Mouse (Mus musculus): Measurements from ENCODE around the gene R3hdml. TPM values are rescaled to one million over a fixed set of nuclear protein-coding genes. Genes with fewer than 3 reads are reported as not detected.

The R3hdml gene
- polyA plus RNA-seq, 1 experiment from 2014 or later = 0.16 TPM

- peak overlapping the region; percentile 47 for H3K27ac ChIP-seq (ENCODE audit: low read depth)
- peak; percentile 56 for ATAC-seq (replicated peaks; ENCODE audit: low FRiP score, low TSS enrichment, low read depth)
Observed at GRCm38 (mm10) chr2:163534958-163535524, 42.9 kb downstream of the R3hdml start.

DNA sequence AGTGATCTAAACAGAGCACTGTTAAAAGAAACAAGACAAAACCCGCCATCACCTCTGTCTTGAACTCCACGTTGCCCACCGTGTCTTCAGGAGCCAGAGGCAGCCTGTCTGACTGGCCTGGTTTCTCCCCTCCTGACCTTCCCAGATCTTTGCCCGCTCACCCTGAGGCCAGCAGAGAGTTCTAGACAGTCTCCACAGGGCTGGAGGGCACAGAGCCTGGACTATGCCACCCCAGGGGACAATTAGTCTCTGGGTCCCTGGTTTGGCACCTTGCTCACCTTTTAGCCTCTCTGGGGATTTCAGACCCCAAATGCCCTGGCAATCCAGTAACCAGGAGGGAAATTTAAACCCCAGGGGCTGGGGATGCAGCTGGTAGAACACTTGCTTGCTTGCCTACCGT is 45.3 kb downstream of the R3hdml start:
- no peak for ATAC-seq (replicated peaks; ENCODE audit: low FRiP score, low TSS enrichment, low read depth)
- peaks cover 3% of the 10 kb centered on the region; the same call in 1 of the 2 replicates for H3K4me1 ChIP-seq (replicated peaks; ENCODE audit: control insufficient read depth, insufficient read depth, low read length)
- H3K27ac ChIP-seq (ENCODE audit: low read depth) = no peak overlapping the region
- H3K4me2 ChIP-seq (ENCODE audit: low read length) = no peak overlapping the region
- no peaks in the 10 kb centered on the region for H3K9me3 ChIP-seq (ENCODE audit: control insufficient read depth, low read length)
- no peak for DNase-seq (ENCODE audit: low spot score)
- no peaks in the 10 kb centered on the region for H3K36me3 ChIP-seq (ENCODE audit: control insufficient read depth, insufficient read depth, low read length)
- no peak overlapping the region for H3K9ac ChIP-seq (ENCODE audit: low read length)
- no peaks in the 10 kb centered on the region for H3K27me3 ChIP-seq (replicated peaks; ENCODE audit: control insufficient read depth, insufficient read depth, low read length)
- no peak overlapping the region for H3K4me3 ChIP-seq (ENCODE audit: low read depth, low read length)
- WGBS = 82% methylated on average over 5 of the region's 5 CpGs

More at GRCm38 (mm10) chr2:163534958-163535524, 42.9 kb downstream of the R3hdml start:
- peak overlapping the region; percentile 23; the same call in 1 of the 2 replicates for H3K4me3 ChIP-seq (ENCODE audit: low read depth, low read length)
- WGBS = 8% methylated on average over 22 of the region's 22 CpGs
- no peaks in the 10 kb centered on the region for H3K36me3 ChIP-seq (ENCODE audit: control insufficient read depth, insufficient read depth, low read length)
- no peaks in the 10 kb centered on the region for H3K9me3 ChIP-seq (ENCODE audit: control insufficient read depth, low read length)
- peak; percentile 96 for DNase-seq (ENCODE audit: low spot score)
- no peaks in the 10 kb centered on the region for H3K27me3 ChIP-seq (replicated peaks; ENCODE audit: control insufficient read depth, insufficient read depth, low read length)
- peak overlapping the region; percentile 29; the same call in 1 of the 2 replicates for H3K9ac ChIP-seq (ENCODE audit: low read length)
- H3K4me2 ChIP-seq (ENCODE audit: low read length) = peak overlapping the region; percentile 55
- peaks cover 3% of the 10 kb centered on the region; the same call in 1 of the 2 replicates for H3K4me1 ChIP-seq (replicated peaks; ENCODE audit: control insufficient read depth, insufficient read depth, low read length)

- WGBS = 82% methylated on average over 2 of the region's 2 CpGs
- ATAC-seq (replicated peaks; ENCODE audit: low FRiP score, low TSS enrichment, low read depth) = no peak
Observed at GRCm38 (mm10) chr2:163538410-163538809, 46.3 kb downstream of the R3hdml start.

GRCm38 (mm10) chr2:163539321-163540040 is 47.4 kb downstream of the R3hdml start:
- DNase-seq (ENCODE audit: low spot score) (no peak), ATAC-seq (replicated peaks; ENCODE audit: low FRiP score, low TSS enrichment, low read depth) (no peak)
- Histone ChIP-seq H3K27me3 (replicated peaks; ENCODE audit: control insufficient read depth, insufficient read depth, low read length) (no peaks in the 10 kb centered on the region), H3K4me3 (ENCODE audit: low read depth, low read length) (no peak overlapping the region), H3K27ac (ENCODE audit: low read depth) (no peak overlapping the region), H3K9me3 (ENCODE audit: control insufficient read depth, low read length) (no peaks in the 10 kb centered on the region), H3K36me3 (ENCODE audit: control insufficient read depth, insufficient read depth, low read length) (0 out of 2 replicates have a peak, but pooled peaks cover 3% of the 10 kb centered on the region), H3K4me2 (ENCODE audit: low read length) (no peak overlapping the region), H3K9ac (ENCODE audit: low read length) (no peak overlapping the region), H3K4me1 (replicated peaks; ENCODE audit: control insufficient read depth, insufficient read depth, low read length) (peaks cover 3% of the 10 kb centered on the region; the same call in 1 of the 2 replicates)
- WGBS = 59% methylated on average over 13 of the region's 13 CpGs

More at GRCm38 (mm10) chr2:163538410-163538809, 46.3 kb downstream of the R3hdml start:
- H3K4me3 ChIP-seq (ENCODE audit: low read depth, low read length) = no peak overlapping the region
- no peaks in the 10 kb centered on the region for H3K27me3 ChIP-seq (replicated peaks; ENCODE audit: control insufficient read depth, insufficient read depth, low read length)
- peaks cover 3% of the 10 kb centered on the region; the same call in 1 of the 2 replicates for H3K4me1 ChIP-seq (replicated peaks; ENCODE audit: control insufficient read depth, insufficient read depth, low read length)
- DNase-seq (ENCODE audit: low spot score) = no peak
- no peak overlapping the region for H3K9ac ChIP-seq (ENCODE audit: low read length)
- no peak overlapping the region for H3K27ac ChIP-seq (ENCODE audit: low read depth)
- H3K4me2 ChIP-seq (ENCODE audit: low read length) = no peak overlapping the region
- no peaks in the 10 kb centered on the region for H3K9me3 ChIP-seq (ENCODE audit: control insufficient read depth, low read length)
- H3K36me3 ChIP-seq (ENCODE audit: control insufficient read depth, insufficient read depth, low read length) = 0 out of 2 replicates have a peak, but pooled peaks cover 3% of the 10 kb centered on the region

DNA sequence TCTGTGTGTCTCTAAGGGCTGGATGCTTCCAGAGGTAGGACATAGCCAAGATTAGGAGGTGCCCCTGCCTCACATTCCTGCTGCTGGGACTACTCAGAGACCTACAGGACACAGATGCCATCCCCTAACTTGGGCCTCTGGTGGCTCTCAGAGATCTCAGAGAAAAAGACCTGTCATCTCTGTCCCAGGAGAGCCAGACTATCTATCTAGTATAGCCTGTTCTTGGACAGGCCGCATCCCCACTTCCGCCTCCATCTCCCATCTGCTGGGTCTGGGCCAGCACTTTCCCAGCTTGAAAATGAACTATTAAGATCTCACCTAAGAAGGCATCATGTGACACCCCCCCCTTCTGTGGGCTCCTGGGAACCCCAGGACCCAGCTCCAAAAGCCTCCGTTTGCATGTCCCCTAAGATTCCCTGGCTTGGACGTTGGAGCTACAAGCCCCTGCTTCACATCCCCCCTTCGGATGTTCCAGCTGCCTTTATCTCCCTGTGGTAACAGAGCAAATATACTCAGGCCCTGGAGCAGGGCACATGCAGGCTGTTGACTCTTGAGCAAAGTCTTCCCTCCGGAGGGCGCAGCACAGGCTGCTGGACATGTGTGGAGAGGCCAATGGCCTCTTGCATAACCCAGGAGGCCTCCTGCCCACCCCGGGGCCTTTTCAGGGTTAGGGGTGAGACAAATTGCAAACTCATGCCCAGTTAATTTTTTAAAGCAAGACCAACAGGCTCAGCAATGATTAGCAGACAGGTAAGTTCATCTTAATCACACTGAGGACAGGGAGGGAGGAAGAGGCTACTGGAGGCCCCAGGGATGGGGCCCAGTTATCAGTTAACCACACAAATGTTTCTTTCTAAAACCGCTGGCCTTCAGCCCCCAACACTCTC is 48.4 kb downstream of the R3hdml start:
- 60% methylated on average over 9 of the region's 9 CpGs for WGBS
- ATAC-seq (replicated peaks; ENCODE audit: low FRiP score, low TSS enrichment, low read depth) (no peak), DNase-seq (ENCODE audit: low spot score) (no peak)
- H3K9me3 ChIP-seq (ENCODE audit: control insufficient read depth, low read length) = no peaks in the 10 kb centered on the region
- no peak overlapping the region for H3K4me2 ChIP-seq (ENCODE audit: low read length)
- H3K36me3 ChIP-seq (ENCODE audit: control insufficient read depth, insufficient read depth, low read length) = 0 out of 2 replicates have a peak, but pooled peaks cover 3% of the 10 kb centered on the region
- H3K4me3 ChIP-seq (ENCODE audit: low read depth, low read length) = no peak overlapping the region
- no peak overlapping the region for H3K27ac ChIP-seq (ENCODE audit: low read depth)
- H3K9ac ChIP-seq (ENCODE audit: low read length) = no peak overlapping the region
- H3K27me3 ChIP-seq (replicated peaks; ENCODE audit: control insufficient read depth, insufficient read depth, low read length) = no peaks in the 10 kb centered on the region
- 0 out of 2 replicates have a peak, but pooled peaks cover 3% of the 10 kb centered on the region for H3K4me1 ChIP-seq (replicated peaks; ENCODE audit: control insufficient read depth, insufficient read depth, low read length)

DNA sequence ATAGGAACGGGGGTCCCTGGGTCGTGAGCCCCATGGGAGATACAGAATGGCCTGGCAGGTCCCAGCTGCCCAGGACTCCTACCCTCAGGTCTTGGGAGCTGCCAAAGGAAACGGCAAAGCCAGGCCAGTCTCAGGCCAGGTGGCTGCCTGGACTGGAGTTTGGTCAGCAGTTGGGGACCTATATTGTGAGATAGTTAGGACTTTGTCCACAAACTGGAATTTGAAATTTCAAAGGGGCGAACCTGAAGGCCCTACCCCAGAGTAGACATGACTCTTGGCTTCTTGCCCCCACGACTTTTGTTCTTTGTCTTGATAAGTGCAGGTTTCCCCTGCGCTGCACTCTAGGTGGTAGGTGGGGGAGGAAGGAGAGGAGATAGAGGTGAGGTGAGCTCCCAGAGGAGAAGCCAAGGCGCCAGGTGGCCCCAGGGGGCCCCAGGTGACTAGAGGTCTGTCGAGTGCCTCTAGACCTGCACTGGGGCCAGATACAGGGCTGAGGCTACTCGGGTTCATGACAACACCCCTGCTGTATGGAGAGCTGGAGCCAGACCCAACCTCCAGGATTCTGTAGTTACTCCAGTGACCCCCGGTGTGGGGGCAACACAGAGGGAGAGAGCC is 49.6 kb downstream of the R3hdml start:
- DNase-seq (ENCODE audit: low spot score) = no peak
- Histone ChIP-seq H3K36me3 (ENCODE audit: control insufficient read depth, insufficient read depth, low read length) (0 out of 2 replicates have a peak, but pooled peaks cover 3% of the 10 kb centered on the region), H3K4me2 (ENCODE audit: low read length) (no peak overlapping the region), H3K9ac (ENCODE audit: low read length) (no peak overlapping the region), H3K4me1 (replicated peaks; ENCODE audit: control insufficient read depth, insufficient read depth, low read length) (0 out of 2 replicates have a peak, but pooled peaks cover 3% of the 10 kb centered on the region), H3K27ac (ENCODE audit: low read depth) (no peak overlapping the region), H3K9me3 (ENCODE audit: control insufficient read depth, low read length) (no peaks in the 10 kb centered on the region), H3K4me3 (ENCODE audit: low read depth, low read length) (no peak overlapping the region), H3K27me3 (replicated peaks; ENCODE audit: control insufficient read depth, insufficient read depth, low read length) (no peaks in the 10 kb centered on the region)
- ATAC-seq (replicated peaks; ENCODE audit: low FRiP score, low TSS enrichment, low read depth) = no peak
- WGBS = 70% methylated on average over 10 of the region's 10 CpGs

- DNase-seq (ENCODE audit: low spot score) (no peak), ATAC-seq (replicated peaks; ENCODE audit: low FRiP score, low TSS enrichment, low read depth) (no peak)
- 88% methylated on average over 10 of the region's 10 CpGs for WGBS
- Histone ChIP-seq H3K9ac (ENCODE audit: low read length) (no peak overlapping the region), H3K9me3 (ENCODE audit: control insufficient read depth, low read length) (no peaks in the 10 kb centered on the region), H3K27ac (ENCODE audit: low read depth) (no peak overlapping the region), H3K36me3 (ENCODE audit: control insufficient read depth, insufficient read depth, low read length) (0 out of 2 replicates have a peak, but pooled peaks cover 3% of the 10 kb centered on the region), H3K4me2 (ENCODE audit: low read length) (no peak overlapping the region), H3K4me3 (ENCODE audit: low read depth, low read length) (no peak overlapping the region), H3K27me3 (replicated peaks; ENCODE audit: control insufficient read depth, insufficient read depth, low read length) (no peaks in the 10 kb centered on the region), H3K4me1 (replicated peaks; ENCODE audit: control insufficient read depth, insufficient read depth, low read length) (0 out of 2 replicates have a peak, but pooled peaks cover 3% of the 10 kb centered on the region)
Observed at GRCm38 (mm10) chr2:163542674-163543073, 50.6 kb downstream of the R3hdml start.

Measured in intestine, embryonic 14.5 days (tissue).